Mouse (Mus musculus) adrenal gland (tissue): ENCODE measurements around the gene Ostf1.
"Not testable (repeated sequence)": the region's sequence is repeated elsewhere in the genome, so short reads cannot be mapped to it uniquely, and the experiment has no call there.

Source experiments
- intact Hi-C: fragments of 180-260 bp; cut with DNase I; formaldehyde crosslinking; loops from one replicate; pipeline ENCODE4 v1.15.1; 2025

The Ostf1 gene

GRCm38 (mm10) chr19:18599650-18600049, 32.0 kb downstream of the Ostf1 start:
- intact Hi-C loops: no loop called here

- intact Hi-C loops: no loop called here
Measured at GRCm38 (mm10) chr19:18599051-18599450, 32.6 kb downstream of the Ostf1 start.

DNA sequence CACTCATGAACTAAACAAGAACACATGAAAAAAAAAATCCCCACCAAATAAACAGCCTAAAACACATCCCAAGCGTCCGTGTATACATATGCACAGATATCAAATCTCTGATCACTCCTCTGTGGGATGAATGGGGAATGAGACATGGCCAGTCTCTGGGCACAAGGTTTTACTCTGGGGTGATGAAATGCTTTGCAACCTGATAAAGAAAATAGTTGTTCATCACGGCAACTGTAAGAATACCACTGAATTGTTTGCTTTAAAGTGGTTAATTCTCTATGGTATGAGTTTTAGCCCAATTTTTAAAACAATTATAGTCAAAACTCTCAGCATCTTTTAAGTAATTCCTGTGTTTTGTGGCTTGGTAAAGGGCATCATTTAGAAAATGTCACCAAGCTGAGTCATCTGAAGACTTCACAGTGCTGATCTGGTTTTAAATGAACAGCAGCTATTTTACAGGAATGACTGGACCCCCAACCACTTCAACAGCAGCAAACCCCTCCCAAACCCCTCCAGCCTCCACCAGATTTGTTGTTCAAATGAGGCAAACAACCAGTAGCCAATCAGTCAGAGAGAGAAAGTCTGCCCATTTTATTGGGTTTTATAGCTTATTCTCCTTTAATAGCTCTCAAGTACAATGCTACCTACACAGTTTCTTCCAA, 33.2 kb downstream of the Ostf1 start:
- intact Hi-C loops: no loop called here

- intact Hi-C loops: no loop called here
Measured at GRCm38 (mm10) chr19:18597772-18598171, 33.9 kb downstream of the Ostf1 start.

DNA sequence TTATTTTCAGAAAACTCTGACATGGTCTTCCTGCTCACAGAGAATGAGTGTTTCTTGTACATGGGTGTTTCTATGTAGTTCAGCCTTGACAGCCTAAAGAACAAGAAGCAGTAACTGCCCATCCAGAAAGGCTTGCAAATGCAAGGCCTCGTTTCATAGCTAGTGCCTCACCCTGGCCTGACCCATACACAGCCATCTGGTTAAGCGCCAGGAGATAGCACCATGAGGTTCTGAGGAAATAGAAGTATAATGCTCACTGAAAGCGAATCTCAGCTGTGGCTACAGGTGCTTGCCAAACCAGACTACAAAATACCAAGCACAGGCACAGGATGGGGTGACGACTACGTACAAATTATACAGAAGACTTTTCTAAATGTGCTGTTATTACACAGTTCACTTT, 34.7 kb downstream of the Ostf1 start:
- intact Hi-C loops: no loop called here

DNA sequence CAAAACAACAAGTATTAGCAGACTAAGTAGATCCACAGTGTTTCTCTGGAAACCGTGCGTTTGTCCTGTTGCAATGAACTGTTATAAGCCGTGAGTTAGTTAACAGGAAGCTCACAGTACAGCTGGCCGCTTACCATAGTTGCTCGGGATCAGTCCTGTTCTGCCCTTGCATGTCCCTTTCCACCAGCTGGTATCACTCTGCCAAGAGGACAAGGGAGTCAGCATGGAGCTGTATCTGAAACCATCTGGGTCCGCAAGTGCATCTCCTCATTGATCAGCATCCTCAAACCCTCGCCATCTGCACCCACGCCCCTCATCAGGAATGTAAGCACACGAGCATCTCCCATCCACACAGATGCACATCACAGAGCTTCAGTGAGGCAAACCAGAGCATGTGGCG, 37.9 kb downstream of the Ostf1 start:
- intact Hi-C loops: no loop called here

DNA sequence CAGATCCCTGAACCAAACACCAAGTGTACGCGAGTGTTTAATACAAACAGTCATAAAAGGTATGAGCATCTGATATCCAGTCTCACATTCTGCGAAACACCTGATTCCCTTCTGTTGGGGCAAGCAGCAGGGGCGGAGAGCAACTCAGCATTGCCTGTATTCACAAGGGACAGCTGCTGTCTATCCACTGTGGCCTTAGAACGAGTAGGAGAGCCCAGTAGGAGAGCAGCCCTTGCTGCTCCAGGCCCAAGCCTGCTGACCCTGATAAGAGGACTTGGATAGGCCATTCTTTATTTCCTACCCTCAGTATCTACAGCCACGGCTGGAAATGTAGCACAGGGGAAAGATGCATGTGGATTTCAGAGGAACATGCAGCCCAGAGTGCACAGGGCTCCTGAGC, 38.7 kb downstream of the Ostf1 start:
- intact Hi-C loops: no loop called here

GRCm38 (mm10) chr19:18590942-18591354, 40.7 kb downstream of the Ostf1 start:
- intact Hi-C loops: no loop called here

DNA sequence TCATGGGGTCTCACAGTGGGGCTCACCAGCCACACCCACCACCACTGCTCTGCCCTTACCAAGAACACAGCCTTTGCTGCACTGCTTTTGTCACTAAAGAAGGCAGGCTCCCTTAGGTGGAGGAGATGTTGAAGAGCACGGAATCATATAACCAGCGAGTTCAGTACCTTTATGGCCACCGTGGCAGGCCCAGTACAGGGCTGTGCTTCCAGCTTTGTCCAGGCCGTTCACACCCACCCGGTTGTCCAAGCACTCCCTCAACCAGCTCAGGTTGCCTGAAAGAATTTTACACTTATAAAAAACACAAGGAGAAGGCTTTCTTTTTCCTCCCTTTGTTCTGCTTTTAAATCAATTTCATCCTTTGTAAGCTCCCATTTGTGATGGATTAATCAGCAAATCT, 41.4 kb downstream of the Ostf1 start:
- intact Hi-C loops: no loop called here

DNA sequence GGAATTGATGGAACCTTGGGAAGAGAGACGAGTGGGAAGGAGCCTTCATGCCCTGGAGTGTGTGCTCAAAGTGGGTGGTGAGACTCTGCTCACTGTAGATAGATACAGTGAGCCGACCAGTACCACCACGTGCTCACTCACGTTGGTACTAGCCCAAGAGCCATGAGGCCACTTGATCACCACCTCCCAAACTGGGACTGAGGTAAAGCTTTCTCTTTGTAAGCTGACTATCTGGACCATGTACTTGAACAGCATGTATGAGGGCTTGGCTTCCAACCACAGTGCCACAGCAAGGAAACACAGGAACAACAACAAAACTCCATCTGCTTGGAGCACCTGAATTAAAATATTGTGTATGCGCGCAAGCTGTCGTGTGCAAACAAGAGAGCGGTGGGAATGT, 42.3 kb downstream of the Ostf1 start:
- intact Hi-C loops: no loop called here

DNA sequence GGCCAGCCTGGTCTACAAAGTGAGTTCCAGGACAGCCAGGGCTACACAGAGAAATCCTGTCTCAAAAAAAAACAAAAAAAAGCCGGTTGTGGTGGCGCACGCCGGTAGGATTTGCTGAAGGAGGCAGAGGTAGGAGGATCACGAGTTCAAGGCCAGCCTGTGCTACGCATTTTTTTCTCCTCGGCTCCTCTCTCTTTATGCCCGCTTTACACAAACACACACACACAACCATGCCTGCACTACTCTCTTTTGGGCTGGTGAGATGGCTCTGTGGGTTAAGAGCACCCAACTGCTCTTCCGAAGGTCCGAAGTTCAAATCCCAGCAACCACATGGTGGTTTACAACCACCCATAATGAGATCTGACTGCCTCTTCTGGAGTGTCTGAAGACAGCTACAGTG, 42.8 kb downstream of the Ostf1 start:
- intact Hi-C loops: not testable (repeated sequence)

DNA sequence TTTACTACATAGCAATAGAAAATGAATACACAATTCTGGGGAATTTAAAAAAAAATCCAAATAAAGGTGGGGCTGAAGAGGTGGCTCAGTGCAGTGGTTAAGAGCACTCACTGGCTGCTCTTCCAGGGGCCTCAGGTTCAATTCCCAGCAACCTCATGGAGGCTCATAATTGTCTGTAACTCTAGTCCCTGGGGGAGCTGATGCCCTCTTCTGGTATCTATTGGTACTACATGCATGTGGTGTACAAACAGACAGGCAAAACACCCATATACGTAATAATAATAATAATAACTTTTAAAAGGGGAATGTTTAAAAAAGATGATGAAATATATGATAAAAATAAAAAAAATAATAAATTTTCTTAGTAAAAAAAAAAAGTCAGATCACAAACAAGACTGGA, 43.4 kb downstream of the Ostf1 start:
- intact Hi-C loops: no loop called here

GRCm38 (mm10) chr19:18587118-18587517, 44.5 kb downstream of the Ostf1 start:
- intact Hi-C loops: no loop called here

DNA sequence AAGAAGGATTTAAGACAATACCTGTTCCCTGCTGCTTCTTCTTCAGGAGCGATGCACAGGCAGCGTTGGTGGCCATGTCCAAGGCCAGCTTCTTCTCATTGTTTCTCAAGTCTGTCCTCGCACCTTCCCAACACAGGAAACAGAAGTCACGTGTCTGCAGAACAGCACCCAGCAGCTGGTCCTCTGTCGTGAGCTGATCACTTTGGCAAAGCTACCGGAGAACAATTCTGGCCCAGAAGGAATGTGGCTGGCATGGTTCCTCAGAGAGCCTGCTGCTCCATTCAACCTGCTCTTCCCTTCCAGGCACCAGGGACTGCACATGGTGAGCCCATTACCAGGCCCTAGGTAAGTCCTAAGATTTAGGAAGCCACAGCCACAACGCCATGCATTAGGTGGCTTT, 47.0 kb downstream of the Ostf1 start:
- intact Hi-C loops: no loop called here

GRCm38 (mm10) chr19:18583706-18584105, 47.9 kb downstream of the Ostf1 start:
- intact Hi-C loops: no loop called here

- intact Hi-C loops: no loop called here
Measured at GRCm38 (mm10) chr19:18582887-18583286, 48.7 kb downstream of the Ostf1 start.

DNA sequence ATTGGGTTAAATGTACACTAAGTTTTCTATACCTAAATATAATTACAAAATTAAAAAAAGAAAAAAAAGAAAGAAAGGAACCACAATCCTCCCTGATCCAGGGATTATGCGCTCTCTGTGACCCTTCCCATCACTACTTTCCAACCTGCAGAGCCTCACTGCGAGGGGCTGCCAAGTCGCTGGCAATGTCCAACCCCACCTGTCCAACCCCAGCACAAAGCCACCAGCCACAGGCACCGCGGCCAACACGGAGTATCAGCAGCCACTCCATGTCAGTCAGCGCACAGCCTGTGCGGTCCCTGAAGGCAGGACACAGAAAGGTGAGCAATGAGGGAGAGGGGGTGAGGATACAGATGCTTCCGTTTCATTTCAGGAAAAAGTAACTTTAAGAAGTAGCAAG, 49.4 kb downstream of the Ostf1 start:
- intact Hi-C loops: no loop called here

DNA sequence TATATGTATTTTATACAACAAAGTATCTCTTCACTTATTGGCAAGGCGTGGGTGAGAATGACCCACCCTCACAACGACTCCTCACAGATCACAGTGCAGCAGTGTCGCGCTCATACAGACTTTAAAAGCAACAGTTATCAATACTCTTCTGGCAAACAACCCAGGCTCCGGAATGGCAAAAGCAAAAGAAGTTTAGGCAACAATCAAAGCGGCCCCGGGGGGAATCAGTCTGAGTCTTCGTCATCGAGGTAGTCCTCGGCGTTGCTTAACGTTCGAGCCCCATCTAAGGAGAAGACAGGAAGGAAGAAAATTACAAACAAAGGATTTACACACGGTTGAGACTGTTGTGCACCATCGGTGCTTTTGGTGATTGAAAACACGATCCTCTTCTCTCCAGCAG, 50.6 kb downstream of the Ostf1 start:
- intact Hi-C loops: no loop called here

- intact Hi-C loops: no loop called here
Measured at GRCm38 (mm10) chr19:18579012-18579358, 52.6 kb downstream of the Ostf1 start.

DNA sequence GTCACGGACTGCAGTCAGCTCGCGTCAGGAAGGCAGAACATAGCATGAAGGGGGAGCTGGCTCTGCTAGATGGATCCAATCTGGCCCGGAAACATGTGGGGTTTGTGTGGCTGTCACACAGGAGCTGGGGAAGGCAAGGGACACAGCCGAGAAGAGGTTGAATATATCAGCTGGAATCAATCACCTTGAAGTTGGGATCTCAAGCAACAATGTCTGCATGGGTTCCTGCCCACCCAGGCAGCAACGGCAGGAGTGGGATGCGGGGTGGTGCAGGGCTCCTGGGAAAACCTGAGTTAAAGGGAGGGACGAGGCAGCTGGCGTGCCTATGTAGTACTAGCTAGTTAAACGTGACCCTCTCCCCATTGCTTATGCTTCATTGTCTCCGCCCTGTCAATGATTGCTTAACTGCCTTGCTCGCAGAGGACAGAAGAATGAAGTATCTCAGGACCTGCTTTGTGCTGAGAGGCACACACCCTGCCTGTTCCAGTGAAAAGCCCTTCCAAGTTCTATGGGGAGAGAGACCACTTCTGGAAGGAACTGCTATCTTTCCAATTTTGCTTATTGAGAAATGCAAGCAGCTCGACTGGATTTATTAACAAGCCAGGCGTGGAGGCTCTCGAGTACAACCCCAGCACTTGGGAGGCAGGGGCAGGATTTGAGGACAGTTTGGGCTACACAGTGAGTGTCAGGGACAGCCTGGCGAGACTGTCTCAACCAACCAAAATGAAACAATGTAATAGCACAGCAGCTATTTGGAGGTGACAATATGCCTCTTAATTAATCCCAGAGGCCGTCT, 53.2 kb downstream of the Ostf1 start:
- intact Hi-C loops: no loop called here

DNA sequence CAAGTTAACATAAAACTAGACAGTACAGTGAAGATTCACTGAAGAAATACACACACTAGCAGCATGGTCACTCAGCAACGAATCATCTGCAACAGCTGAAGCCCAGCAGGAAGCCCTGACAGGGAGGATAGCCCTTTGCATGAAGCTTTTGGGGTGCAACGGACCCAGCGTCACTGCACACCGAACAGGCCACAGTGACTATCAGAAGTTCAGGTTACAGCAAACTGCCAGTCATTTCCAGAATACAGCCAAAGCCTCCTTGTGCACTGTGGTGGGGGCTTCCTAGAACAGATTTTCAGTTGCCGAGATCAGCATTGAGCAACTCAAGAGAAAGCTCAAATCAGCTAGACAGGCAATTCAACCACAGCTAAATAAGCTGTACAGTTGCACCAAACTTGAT, 54.3 kb downstream of the Ostf1 start:
- intact Hi-C loops: no loop called here

DNA sequence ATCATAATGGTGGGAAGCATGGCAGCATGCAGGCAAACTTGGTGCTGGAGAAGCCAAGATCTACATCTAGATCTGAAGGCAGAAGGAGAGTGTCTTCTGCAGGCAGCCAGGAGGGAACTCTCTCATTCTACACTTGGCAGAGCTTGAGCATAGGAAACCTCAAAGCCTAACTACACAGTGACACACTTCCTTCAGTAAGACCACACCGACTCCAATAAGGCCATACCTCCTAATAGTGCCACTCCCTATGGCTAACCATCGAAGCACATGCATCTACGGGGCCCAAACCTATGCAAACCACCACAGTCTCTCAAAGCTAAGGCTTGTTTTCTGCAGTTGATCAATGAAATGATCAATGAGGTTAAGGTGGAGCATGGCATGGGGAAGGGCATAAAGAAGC, 55.7 kb downstream of the Ostf1 start:
- intact Hi-C loops: no loop called here

DNA sequence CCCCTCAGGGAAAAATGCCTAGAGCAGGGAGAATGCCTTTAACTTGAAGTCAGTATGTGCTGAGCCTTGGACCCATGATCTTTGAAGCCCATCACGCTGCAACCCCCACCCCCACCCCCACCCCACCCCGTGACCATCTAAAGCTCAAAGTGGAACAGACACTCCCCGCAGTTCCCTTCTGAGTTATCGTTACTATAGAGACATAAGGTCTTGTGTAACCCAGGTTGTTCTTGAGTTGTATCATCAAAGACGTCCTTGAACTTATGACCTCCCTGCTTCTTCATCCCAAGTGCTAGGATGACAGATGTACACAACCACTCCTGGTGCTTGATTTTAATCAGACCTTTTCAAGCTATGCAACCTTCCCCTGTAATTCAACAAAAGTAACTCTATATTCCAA, 57.7 kb downstream of the Ostf1 start:
- intact Hi-C loops: no loop called here
